Mouse (Mus musculus) cerebellum, adult (tissue): ENCODE measurements around the gene Stard5.

Source experiments
- ATAC-seq: cut with Nextera tagmentation; 2 replicates; pipeline ENCODE4 v1.9.2; 2017; ENCODE audit warnings: mild to moderate bottlenecking, moderate library complexity, mixed read lengths; ENCODE audit not compliant: insufficient number of reproducible peaks, low FRiP score, low TSS enrichment

Gene Stard5

GRCm38 (mm10) chr7:83660273-83660691 lies 28.5 kb downstream of the Stard5 start:
- ATAC-seq, result no peak

- ATAC-seq, result no peak
Measured at GRCm38 (mm10) chr7:83661031-83661430, 29.3 kb downstream of the Stard5 start.

- ATAC-seq, result no peak
Measured at GRCm38 (mm10) chr7:83661763-83662162, 30.0 kb downstream of the Stard5 start.

GRCm38 (mm10) chr7:83662711-83663375 lies 31.1 kb downstream of the Stard5 start:
- 0 out of 2 replicates have a peak, but pooled peaks have one; percentile 45 for ATAC-seq

- no peak for ATAC-seq
Measured at GRCm38 (mm10) chr7:83666087-83666595, 34.4 kb downstream of the Stard5 start.

GRCm38 (mm10) chr7:83667936-83668645 lies 36.3 kb downstream of the Stard5 start:
- ATAC-seq, result no peak

GRCm38 (mm10) chr7:83668724-83669123 lies 37.0 kb downstream of the Stard5 start:
- ATAC-seq, result peak; percentile 70

- ATAC-seq, result no peak
Measured at GRCm38 (mm10) chr7:83671573-83671972, 39.8 kb downstream of the Stard5 start.

- ATAC-seq, result no peak
Measured at GRCm38 (mm10) chr7:83675545-83676254, 43.9 kb downstream of the Stard5 start.

- no peak for ATAC-seq
Measured at GRCm38 (mm10) chr7:83677296-83677695, 45.5 kb downstream of the Stard5 start.

GRCm38 (mm10) chr7:83678506-83678905 lies 46.7 kb downstream of the Stard5 start:
- ATAC-seq, result no peak

GRCm38 (mm10) chr7:83682640-83683274 lies 51.0 kb downstream of the Stard5 start:
- ATAC-seq, result no peak

- ATAC-seq, result no peak
Measured at GRCm38 (mm10) chr7:83695449-83696212, 63.9 kb downstream of the Stard5 start.

GRCm38 (mm10) chr7:83699066-83699745 lies 67.4 kb downstream of the Stard5 start:
- ATAC-seq, result no peak
